Mouse (Mus musculus) myocyte (in vitro differentiated cells): ENCODE data around the gene Olfr476. TPM values are rescaled to one million over a fixed set of nuclear protein-coding genes. Genes with fewer than 3 reads are reported as not detected.
"Not testable (repeated sequence)": the region's sequence is repeated elsewhere in the genome, so short reads cannot be mapped to it uniquely, and the experiment has no call there.

ENCODE experiments used
- H3K27me3 ChIP-seq: one replicate; pipeline ENCODE4 v1.6.1; 2011; ENCODE audit not compliant: control insufficient read depth, insufficient read depth, insufficient read length
- H3K36me3 ChIP-seq: one replicate; pipeline ENCODE4 v1.6.1; 2011; ENCODE audit not compliant: control insufficient read depth, insufficient read depth
- H3K4me2 ChIP-seq: one replicate; pipeline ENCODE4 v1.6.1; 2011; ENCODE audit warnings: low read depth, control low read depth
- H3K4me3 ChIP-seq: one replicate; pipeline ENCODE4 v1.5.1; 2011; ENCODE audit warnings: mild to moderate bottlenecking, control low read depth, moderate library complexity
- H3K79me2 ChIP-seq: one replicate; pipeline ENCODE4 v1.6.1; 2011; ENCODE audit not compliant: control insufficient read depth, insufficient read depth
- H3ac ChIP-seq: one replicate; pipeline ENCODE4 v1.6.1; 2011; ENCODE audit not compliant: control insufficient read depth, insufficient read length
- CEBPB ChIP-seq: IDR thresholded peaks from 2 replicates; pipeline ENCODE4 v1.6.1; 2011; ENCODE audit warnings: mild to moderate bottlenecking, moderate library complexity; ENCODE audit not compliant: poor library complexity, insufficient read depth, severe bottlenecking
- E2F4 ChIP-seq: IDR thresholded peaks from one replicate; pipeline ENCODE4 v1.6.1; 2011; ENCODE audit warnings: mild to moderate bottlenecking, control low read depth, moderate library complexity; ENCODE audit not compliant: insufficient read depth
- MAX ChIP-seq: IDR thresholded peaks from one replicate; pipeline ENCODE4 v1.6.1; 2011; ENCODE audit warnings: low read depth, mild to moderate bottlenecking, control low read depth
- MYOD1 ChIP-seq, 3 experiments: IDR thresholded peaks; one replicate each; pipeline ENCODE4 v1.6.1; 2011; ENCODE audit warnings: control low read depth in 2 of 3, low read depth in 2 of 3, mild to moderate bottlenecking in 2 of 3, moderate library complexity in 1 of 3; ENCODE audit not compliant: insufficient read length in 2 of 3, control insufficient read depth in 1 of 3
- MYOG ChIP-seq, 3 experiments: IDR thresholded peaks; one replicate each; pipeline ENCODE4 v1.6.1; 2011; ENCODE audit warnings: control low read depth in 2 of 3, low read depth in 2 of 3, mild to moderate bottlenecking in 2 of 3; ENCODE audit not compliant: insufficient read length in 2 of 3, control insufficient read depth in 1 of 3, insufficient read depth in 1 of 3
- POLR2A ChIP-seq: IDR thresholded peaks from one replicate; pipeline ENCODE4 v1.6.1; 2011; ENCODE audit warnings: low read depth, mild to moderate bottlenecking, control low read depth, moderate library complexity; ENCODE audit not compliant: insufficient read length
- POLR2AphosphoS2 ChIP-seq: IDR thresholded peaks from one replicate; pipeline ENCODE4 v1.6.1; 2011; ENCODE audit warnings: low read depth, control low read depth; ENCODE audit not compliant: insufficient read length
- REST ChIP-seq: IDR thresholded peaks from one replicate; pipeline ENCODE4 v1.6.1; 2011; ENCODE audit warnings: mild to moderate bottlenecking, control low read depth, moderate library complexity; ENCODE audit not compliant: insufficient read depth, insufficient read length
- SRF ChIP-seq: IDR thresholded peaks from one replicate; pipeline ENCODE4 v1.6.1; 2011; ENCODE audit warnings: low read depth; ENCODE audit not compliant: control insufficient read depth, insufficient read length
- TCF12 ChIP-seq: IDR thresholded peaks from one replicate; pipeline ENCODE4 v1.6.1; 2011; ENCODE audit warnings: mild to moderate bottlenecking, control low read depth; ENCODE audit not compliant: poor library complexity, insufficient read depth, severe bottlenecking
- TCF3 ChIP-seq: IDR thresholded peaks from one replicate; pipeline ENCODE4 v1.6.1; 2011; ENCODE audit warnings: low read depth, control low read depth; ENCODE audit not compliant: insufficient read length
- USF1 ChIP-seq: IDR thresholded peaks from one replicate; pipeline ENCODE4 v1.6.1; 2011; ENCODE audit warnings: low read depth, mild to moderate bottlenecking, control low read depth, moderate library complexity
- polyA plus RNA-seq: library from polyadenylated mRNA; unstranded; fragments of >200 nt; fragmentation: generic; extraction: Trizol; gene quantifications from one replicate; pipeline ENCODE4 v1.2.1, GENCODE M21; 2012; ENCODE audit warnings: missing spikeins

Olfr476 gene
- not detected for polyA plus RNA-seq

- Histone ChIP-seq H3K36me3 (no peaks in the 10 kb centered on the region), H3K4me2 (no peak within 1 kb of the TSS), H3K4me3 (no peak within 1 kb of the TSS), H3K27me3 (no peaks in the 10 kb centered on the region), H3ac (no peak within 1 kb of the TSS), H3K79me2 (no peaks in the 10 kb centered on the region)
- TF ChIP-seq E2F4 (no peak), SRF (no peak), POLR2AphosphoS2 (no peak), CEBPB (no peak), USF1 (no peak), MYOG (IDR thresholded peaks at IDR 0.05; ENCODE audit: control insufficient read depth in 1 of 3, insufficient read depth in 1 of 3, insufficient read length in 2 of 3, low read depth in 2 of 3) (no peak), POLR2A (no peak), TCF12 (no peak), MAX (no peak), MYOD1 (IDR thresholded peaks at IDR 0.05; ENCODE audit: control insufficient read depth in 1 of 3, insufficient read length in 2 of 3, low read depth in 2 of 3) (no peak), REST (no peak), TCF3 (no peak)
These were observed at the start of gene Olfr476 for GRCm38 (mm10) chr7:107964503-107964902. Gene Olfr476, plus strand, starts transcription at chr7:107964803.

- TF ChIP-seq TCF12, result no peak
- no peak for TF ChIP-seq USF1
- TF ChIP-seq POLR2AphosphoS2, result no peak
- no peak for TF ChIP-seq MAX
- no peak for TF ChIP-seq MYOD1 (IDR thresholded peaks at IDR 0.05; ENCODE audit: control insufficient read depth in 1 of 3, insufficient read length in 2 of 3, low read depth in 2 of 3)
- no peak for TF ChIP-seq REST
- TF ChIP-seq POLR2A, result no peak
- no peak for TF ChIP-seq E2F4
- TF ChIP-seq CEBPB, result no peak
- TF ChIP-seq MYOG (IDR thresholded peaks at IDR 0.05; ENCODE audit: control insufficient read depth in 1 of 3, insufficient read depth in 1 of 3, insufficient read length in 2 of 3, low read depth in 2 of 3), result no peak
- TF ChIP-seq SRF, result no peak
- TF ChIP-seq TCF3, result no peak
- Histone ChIP-seq H3K4me3 (no peak within 1 kb of the TSS), H3ac (no peak within 1 kb of the TSS), H3K79me2 (no peaks in the 10 kb centered on the region), H3K36me3 (no peaks in the 10 kb centered on the region), H3K27me3 (no peaks in the 10 kb centered on the region), H3K4me2 (no peak within 1 kb of the TSS)
These were observed 34.5 kb upstream of the Olfr476 start, which contains the start of gene Olfr473 for GRCm38 (mm10) chr7:107930146-107930545. Gene Olfr473, plus strand, starts transcription at chr7:107930446.

- H3K4me3 ChIP-seq, H3K27me3 ChIP-seq, H3K4me2 ChIP-seq, H3K79me2 ChIP-seq, H3K36me3 ChIP-seq, H3ac ChIP-seq: not testable (repeated sequence)
These were observed 12.1 kb upstream of the Olfr476 start for GRCm38 (mm10) chr7:107952539-107952938.

GRCm38 (mm10) chr7:107954343-107954742 is 10.3 kb upstream of the Olfr476 start, which contains the start of gene Olfr474:
Gene Olfr474, plus strand, starts transcription at chr7:107954643.
- Histone ChIP-seq H3K4me3 (no peak within 1 kb of the TSS), H3K79me2 (no peaks in the 10 kb centered on the region), H3K27me3 (no peaks in the 10 kb centered on the region), H3K4me2 (no peak within 1 kb of the TSS), H3K36me3 (no peaks in the 10 kb centered on the region), H3ac (no peak within 1 kb of the TSS)
- TF ChIP-seq MAX, result no peak
- no peak for TF ChIP-seq CEBPB
- no peak for TF ChIP-seq TCF3
- TF ChIP-seq REST, result no peak
- no peak for TF ChIP-seq USF1
- no peak for TF ChIP-seq E2F4
- TF ChIP-seq POLR2AphosphoS2, result no peak
- TF ChIP-seq POLR2A, result no peak
- TF ChIP-seq MYOG (IDR thresholded peaks at IDR 0.05; ENCODE audit: control insufficient read depth in 1 of 3, insufficient read depth in 1 of 3, insufficient read length in 2 of 3, low read depth in 2 of 3), result no peak
- no peak for TF ChIP-seq TCF12
- no peak for TF ChIP-seq MYOD1 (IDR thresholded peaks at IDR 0.05; ENCODE audit: control insufficient read depth in 1 of 3, insufficient read length in 2 of 3, low read depth in 2 of 3)

- Histone ChIP-seq H3ac (no peak within 1 kb of the TSS), H3K4me3 (no peak within 1 kb of the TSS), H3K27me3 (no peaks in the 10 kb centered on the region), H3K79me2 (no peaks in the 10 kb centered on the region), H3K4me2 (no peak within 1 kb of the TSS), H3K36me3 (no peaks in the 10 kb centered on the region)
- no peak for TF ChIP-seq POLR2AphosphoS2
- no peak for TF ChIP-seq E2F4
These were observed 21.8 kb downstream of the Olfr476 start, which contains the start of gene Olfr477 for GRCm38 (mm10) chr7:107986393-107986792. Gene Olfr477, plus strand, starts transcription at chr7:107986693.

GRCm38 (mm10) chr7:108014256-108014655 is 49.7 kb downstream of the Olfr476 start:
- not testable (repeated sequence) for H3K79me2 ChIP-seq, H3K36me3 ChIP-seq

More at GRCm38 (mm10) chr7:108014256-108014655, 49.7 kb downstream of the Olfr476 start:
- not testable (repeated sequence) for H3K4me2 ChIP-seq, H3K27me3 ChIP-seq, H3K4me3 ChIP-seq, H3ac ChIP-seq
